Mouse (Mus musculus) stomach, postnatal 0 days (tissue): ENCODE results near the gene Aym1. TPM values are rescaled to one million over a fixed set of nuclear protein-coding genes. Genes with fewer than 3 reads are reported as not detected.

ENCODE experiments used
- ATAC-seq: fragments of 200-750 bp; cut with Nextera tagmentation; 2 replicates; pipeline ENCODE4 v1.8.0; 2017; ENCODE audit not compliant: low FRiP score, low TSS enrichment
- DNase-seq: peaks from one replicate; pipeline ENCODE4 v3.0.0-alpha.2; 2016; ENCODE audit warnings: low spot score
- H3K27ac ChIP-seq: fragments of 300-500 bp; sonication (generic); replicated peaks from 2 replicates; pipeline ENCODE4 v1.5.1; 2014; ENCODE audit warnings: mild to moderate bottlenecking, control low read depth
- H3K27me3 ChIP-seq: fragments of 300-500 bp; sonication (generic); 2 replicates; pipeline ENCODE4 v1.6.1; 2014; ENCODE audit warnings: low read length; ENCODE audit not compliant: control insufficient read depth, insufficient read depth
- H3K36me3 ChIP-seq: fragments of 300-500 bp; sonication (generic); 2 replicates; pipeline ENCODE4 v1.6.1; 2014; ENCODE audit warnings: low read length, mixed read lengths; ENCODE audit not compliant: control insufficient read depth, insufficient read depth
- H3K4me1 ChIP-seq: fragments of 300-500 bp; sonication (generic); replicated peaks from 2 replicates; pipeline ENCODE4 v1.6.1; 2014; ENCODE audit warnings: antibody characterized with exemption; ENCODE audit not compliant: control insufficient read depth, insufficient read depth
- H3K4me2 ChIP-seq: fragments of 300-500 bp; sonication (generic); replicated peaks from 2 replicates; pipeline ENCODE4 v1.6.1; 2014; ENCODE audit warnings: low read depth, mild to moderate bottlenecking, control low read depth, moderate library complexity
- H3K4me3 ChIP-seq: fragments of 300-500 bp; sonication (generic); 2 replicates; pipeline ENCODE4 v1.5.1; 2014; ENCODE audit warnings: low read depth, low read length, control low read depth
- H3K9ac ChIP-seq: fragments of 300-500 bp; sonication (generic); 2 replicates; pipeline ENCODE4 v1.6.1; 2014; ENCODE audit warnings: mild to moderate bottlenecking, low read length, control low read depth, mixed read lengths
- H3K9me3 ChIP-seq: fragments of 300-500 bp; sonication (generic); 2 replicates; pipeline ENCODE4 v1.6.1; 2016; ENCODE audit warnings: low read length; ENCODE audit not compliant: control insufficient read depth
- CTCF ChIP-seq: IDR thresholded peaks from 2 replicates; pipeline ENCODE4 v1.5.1; 2016; ENCODE audit warnings: antibody characterized with exemption, low read depth, mild to moderate bottlenecking, moderate library complexity
- EP300 ChIP-seq: optimal IDR thresholded peaks from 2 replicates; pipeline ENCODE3; 2016; ENCODE audit warnings: antibody characterized with exemption
- WGBS: fragments of 180-500 bp; shearing (Covaris S2); extraction: QIAGEN DNeasy Blood & Tissue Kit; methylation state at CpG from one replicate; pipeline ENCODE4 v1.1.7; 2014; 5-methylcytosine and 5-hydroxymethylcytosine counted together
- polyA plus RNA-seq: library from polyadenylated mRNA; unstranded; fragments of >200 nt; fragmentation: Nextera tagmentation; extraction: Ambion mirVana; gene quantifications from 2 replicates; pipeline ENCODE4 v1.2.1, GENCODE M21; 2015

The Aym1 gene
- not detected in 2 replicates for polyA plus RNA-seq

- H3K27me3 ChIP-seq: no peaks in the 10 kb centered on the region
- no peaks in the 10 kb centered on the region for H3K36me3 ChIP-seq
- no peak within 1 kb of the TSS for H3K27ac ChIP-seq
- no peak for DNase-seq
- H3K9me3 ChIP-seq: no peaks in the 10 kb centered on the region
- 37% methylated on average over 5 of the region's 6 CpGs for WGBS
- H3K4me3 ChIP-seq: no peak within 1 kb of the TSS
- H3K9ac ChIP-seq: no peak within 1 kb of the TSS
- TF ChIP-seq EP300 (no peak), CTCF (no peak)
- H3K4me2 ChIP-seq: no peak within 1 kb of the TSS
- no peaks in the 10 kb centered on the region for H3K4me1 ChIP-seq
- no peak for ATAC-seq
Measured at GRCm38 (mm10) chr5:113357186-113357585, at the start of gene Aym1. TSS of gene Aym1 (plus strand) at chr5:113357294.

DNA sequence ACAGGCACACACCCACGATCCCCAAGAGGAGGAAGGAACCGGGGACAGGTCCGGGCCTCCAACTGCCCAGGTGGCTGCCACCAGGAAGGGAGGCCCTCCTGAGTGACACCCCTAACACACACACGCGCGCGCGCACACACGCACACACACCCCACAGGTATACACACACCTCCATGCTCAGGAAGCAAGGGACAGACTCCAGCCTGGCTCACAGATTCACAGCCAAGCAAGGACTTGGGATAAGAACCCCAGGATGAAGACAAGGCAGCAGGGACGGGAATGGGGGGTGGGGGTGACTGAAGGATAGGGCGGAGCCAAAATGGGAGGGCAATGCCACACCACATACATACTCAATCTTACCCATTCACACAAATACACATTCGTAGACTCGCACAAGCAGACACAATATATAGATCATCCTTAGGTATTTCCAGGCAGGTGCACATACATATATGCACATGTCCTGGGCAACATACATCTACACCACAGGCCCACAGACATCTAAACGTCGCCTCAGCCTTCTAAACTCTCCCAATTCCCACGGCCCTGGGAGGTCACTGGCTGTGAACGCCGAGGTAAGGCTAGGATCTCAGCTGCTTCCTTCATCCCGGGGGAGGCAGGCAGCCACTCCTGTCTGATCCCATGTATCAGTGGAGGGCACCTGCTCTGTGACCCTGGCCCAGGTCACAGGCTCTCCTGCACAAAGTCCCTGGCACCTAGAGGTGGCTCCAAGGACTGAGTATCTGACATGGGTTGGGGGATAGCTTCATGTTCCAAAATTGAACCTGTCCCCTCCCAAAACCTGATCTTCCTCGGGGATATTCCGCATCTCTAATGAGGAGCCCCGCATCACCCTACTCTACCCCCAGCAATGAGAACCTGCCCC, 47.4 kb upstream of the Aym1 start:
- no peaks in the 10 kb centered on the region for H3K27me3 ChIP-seq
- TF ChIP-seq CTCF (no peak), EP300 (no peak)
- no peak overlapping the region for H3K27ac ChIP-seq
- peak overlapping the region; percentile 79 for H3K4me2 ChIP-seq
- H3K9me3 ChIP-seq: 0 out of 2 replicates have a peak, but pooled peaks cover 4% of the 10 kb centered on the region
- peak overlapping the region; percentile 59; the same call in 1 of the 2 replicates for H3K9ac ChIP-seq
- ATAC-seq (peak; percentile 39), DNase-seq (peak; percentile 65)
- whole genome bisulfite sequencing: 56% methylated on average over 22 of the region's 22 CpGs
- H3K4me1 ChIP-seq: 0 out of 2 replicates have a peak, but pooled peaks cover 2% of the 10 kb centered on the region
- no peaks in the 10 kb centered on the region for H3K36me3 ChIP-seq
- peak overlapping the region; percentile 55; the same call in 1 of the 2 replicates for H3K4me3 ChIP-seq

DNA sequence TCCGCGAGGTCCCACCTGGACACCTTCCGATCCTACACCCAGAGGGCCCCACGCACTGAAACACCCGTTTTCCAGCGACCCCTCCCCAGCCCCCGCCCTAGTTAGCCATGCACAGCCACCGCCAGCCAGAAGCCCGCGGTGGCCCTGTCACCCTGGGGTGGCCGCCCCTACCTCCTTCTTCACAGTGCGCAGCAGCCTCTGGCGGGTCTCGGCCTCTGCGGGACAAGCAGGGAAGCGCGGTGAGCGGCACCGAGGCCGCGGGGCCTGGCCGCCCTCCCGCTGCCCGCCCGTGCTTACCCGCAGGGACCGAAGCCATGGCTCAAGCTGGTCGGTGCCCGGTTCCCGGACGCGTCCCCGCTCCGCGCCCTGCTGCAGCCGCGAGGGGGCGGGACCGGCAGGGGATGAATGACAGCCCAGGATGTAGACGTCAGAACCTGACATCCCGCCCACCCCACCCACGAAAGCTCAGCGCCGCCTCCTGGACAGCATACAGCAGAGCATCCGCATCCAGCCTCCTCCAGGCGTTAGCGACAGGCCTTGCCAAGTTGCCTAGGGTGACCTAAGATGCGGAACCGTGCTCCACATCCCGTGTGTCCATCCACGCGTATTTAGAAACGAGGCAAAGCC, 46.6 kb upstream of the Aym1 start, which contains the start of gene Sgsm1:
Sgsm1 (minus strand) TSS at position 410 of the 627 bp plus-strand sequence.
- peak within 1 kb of the TSS; percentile 55 for H3K4me3 ChIP-seq
- H3K9ac ChIP-seq: peak within 1 kb of the TSS; percentile 59
- H3K4me2 ChIP-seq: peak within 1 kb of the TSS; percentile 79
- 0 out of 2 replicates have a peak, but pooled peaks cover 4% of the 10 kb centered on the region for H3K9me3 ChIP-seq
- H3K4me1 ChIP-seq: 0 out of 2 replicates have a peak, but pooled peaks cover 2% of the 10 kb centered on the region
- H3K27ac ChIP-seq: no peak within 1 kb of the TSS
- DNase-seq (peak; percentile 94), ATAC-seq (peak; percentile 84)
- WGBS: 2% methylated on average over 53 of the region's 53 CpGs
- H3K36me3 ChIP-seq: no peaks in the 10 kb centered on the region
- peak; percentile 82 for TF ChIP-seq CTCF
- no peak for TF ChIP-seq EP300
- H3K27me3 ChIP-seq: no peaks in the 10 kb centered on the region

DNA sequence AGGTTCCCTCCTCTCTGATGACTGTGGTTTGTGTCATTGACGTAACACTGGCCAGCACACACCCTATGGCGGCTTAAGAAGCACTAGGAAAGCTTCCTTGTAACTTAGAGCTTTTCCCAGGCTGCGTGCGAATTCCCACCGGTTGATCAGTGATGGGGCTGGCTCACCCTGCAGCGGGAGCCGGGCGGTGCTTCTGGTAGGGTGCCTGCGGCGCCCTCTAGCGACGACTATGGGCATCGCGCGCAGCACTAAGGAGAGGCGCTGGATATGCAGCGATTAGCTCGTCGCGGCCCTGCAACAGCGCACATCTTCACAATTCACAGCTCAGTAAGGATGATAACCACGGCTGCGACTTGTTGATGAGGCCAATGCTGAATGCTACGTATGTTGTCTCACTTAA, 43.1 kb upstream of the Aym1 start:
- peak; percentile 41 for ATAC-seq
- Histone ChIP-seq H3K4me3 (no peak overlapping the region), H3K27me3 (no peaks in the 10 kb centered on the region), H3K27ac (no peak overlapping the region), H3K36me3 (no peaks in the 10 kb centered on the region), H3K4me1 (no peaks in the 10 kb centered on the region), H3K4me2 (no peak overlapping the region; the same call in 1 of the 2 replicates), H3K9ac (no peak overlapping the region), H3K9me3 (0 out of 2 replicates have a peak, but pooled peaks cover 4% of the 10 kb centered on the region)
- peak; percentile 85 for DNase-seq
- under 1% methylated on average over 24 of the region's 24 CpGs for WGBS
- TF ChIP-seq EP300 (no peak), CTCF (peak; percentile 88)

- H3K27me3 ChIP-seq: no peaks in the 10 kb centered on the region; the same call in 1 of the 2 replicates
- 0 out of 2 replicates have a peak overlapping the region, but pooled peaks have one; percentile 13 for H3K9ac ChIP-seq
- H3K4me1 ChIP-seq: no peaks in the 10 kb centered on the region; the same call in 1 of the 2 replicates
- no peaks in the 10 kb centered on the region for H3K9me3 ChIP-seq
- peak overlapping the region; percentile 66 for H3K4me2 ChIP-seq
- H3K27ac ChIP-seq: no peak overlapping the region
- 4% methylated on average over 38 of the region's 38 CpGs for WGBS
- H3K36me3 ChIP-seq: no peaks in the 10 kb centered on the region
- peak overlapping the region; percentile 37 for H3K4me3 ChIP-seq
- ATAC-seq (peak; percentile 86), DNase-seq (peak; percentile 71)
- TF ChIP-seq EP300 (no peak), CTCF (0 out of 2 replicates have a peak, but pooled peaks have one; percentile 17)
Measured at GRCm38 (mm10) chr5:113323784-113324638, 33.1 kb upstream of the Aym1 start.
